Mouse (Mus musculus) heart, embryonic 16.5 days (tissue): ENCODE measurements at regions not wholly inside any gene's neighbourhood (a gene's known extent, or its start where the extent isn't known, plus 50 kb on each side); places are given as distances from the start of the nearest gene placed in this dataset.
"Not testable (repeated sequence)": the region's sequence is repeated elsewhere in the genome, so short reads cannot be mapped to it uniquely, and the experiment has no call there.

Source experiments
- ATAC-seq: fragments of 200-750 bp; cut with Nextera tagmentation; replicated peaks from 2 replicates; pipeline ENCODE4 v1.8.0; 2017; ENCODE audit warnings: moderate number of reproducible peaks; ENCODE audit not compliant: insufficient read depth, low FRiP score; ENCODE audit errors: extremely low read depth
- H3K27ac ChIP-seq: fragments of 300-500 bp; sonication (generic); 2 replicates; pipeline ENCODE4 v1.5.1; 2014; ENCODE audit warnings: mild to moderate bottlenecking, low read length, control low read depth, moderate library complexity
- H3K27me3 ChIP-seq: fragments of 300-500 bp; sonication (generic); 2 replicates; pipeline ENCODE4 v1.6.1; 2014; ENCODE audit warnings: low read length, mixed read lengths; ENCODE audit not compliant: control insufficient read depth, insufficient read depth
- H3K36me3 ChIP-seq: fragments of 300-500 bp; sonication (generic); 2 replicates; pipeline ENCODE4 v1.6.1; 2014; ENCODE audit not compliant: control insufficient read depth, insufficient read depth
- H3K4me1 ChIP-seq: fragments of 300-500 bp; sonication (generic); 2 replicates; pipeline ENCODE4 v1.6.1; 2014; ENCODE audit warnings: low read length, mixed read lengths; ENCODE audit not compliant: control insufficient read depth, insufficient read depth
- H3K4me2 ChIP-seq: fragments of 300-500 bp; sonication (generic); 2 replicates; pipeline ENCODE4 v1.6.1; 2014; ENCODE audit warnings: low read depth, mild to moderate bottlenecking, control low read depth, low read length
- H3K4me3 ChIP-seq: fragments of 300-500 bp; sonication (generic); 2 replicates; pipeline ENCODE4 v1.5.1; 2014; ENCODE audit warnings: mild to moderate bottlenecking, control low read depth, low read length
- H3K9ac ChIP-seq: fragments of 300-500 bp; sonication (generic); 2 replicates; pipeline ENCODE4 v1.6.1; 2014; ENCODE audit warnings: low read length, control low read depth
- H3K9me3 ChIP-seq: fragments of 300-500 bp; sonication (generic); replicated peaks from 2 replicates; pipeline ENCODE4 v1.6.1; 2016; ENCODE audit warnings: low read length; ENCODE audit not compliant: control insufficient read depth
- WGBS: fragments of 180-500 bp; shearing (Covaris S2); extraction: QIAGEN DNeasy Blood & Tissue Kit; methylation state at CpG from one replicate; pipeline ENCODE4 v1.1.7; 2014; 5-methylcytosine and 5-hydroxymethylcytosine counted together

DNA sequence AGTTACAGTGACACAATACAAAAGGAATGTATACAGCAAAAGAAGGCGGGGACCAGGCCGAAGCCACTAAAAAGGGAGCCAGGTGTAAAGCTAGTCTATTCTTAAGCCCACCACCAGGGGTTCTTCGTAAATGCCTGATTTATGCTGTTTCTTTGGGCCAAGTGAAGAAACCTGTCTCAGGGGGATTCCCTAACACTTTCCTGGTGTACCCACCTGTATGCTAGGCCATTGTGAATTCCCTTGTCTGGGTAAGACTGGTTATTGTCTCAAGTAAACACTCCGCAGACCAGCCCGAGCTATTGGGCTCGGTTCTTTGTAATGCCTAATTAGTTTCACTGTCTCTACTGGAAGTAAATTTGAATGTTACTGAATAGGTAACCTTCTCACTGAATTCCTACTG lies 722.3 kb upstream of the Impad1 start:
- H3K9me3 ChIP-seq, H3K36me3 ChIP-seq, H3K27ac ChIP-seq, H3K27me3 ChIP-seq, H3K4me3 ChIP-seq, H3K4me1 ChIP-seq, ATAC-seq, H3K9ac ChIP-seq, H3K4me2 ChIP-seq: not testable (repeated sequence)
- WGBS, result 84% methylated on average over 6 of the region's 6 CpGs

DNA sequence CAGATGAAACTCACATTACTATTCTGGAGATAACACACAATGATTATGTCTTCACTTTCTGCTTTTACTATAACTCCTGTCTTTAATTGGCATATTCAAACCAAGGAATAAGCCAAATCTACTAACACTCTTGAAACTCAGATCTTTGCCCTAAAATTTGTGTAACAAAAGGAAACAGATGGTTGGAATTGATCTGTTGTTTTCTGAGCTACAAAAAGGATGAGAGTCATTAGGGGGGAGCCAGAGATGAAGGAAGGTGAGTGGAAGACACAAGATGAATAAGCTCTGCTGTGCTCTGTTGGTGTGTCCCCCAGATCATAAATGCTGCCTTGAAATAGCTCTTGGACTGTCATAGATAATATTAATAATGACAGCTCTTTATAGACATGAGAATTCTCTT lies 718.6 kb upstream of the Impad1 start:
- no peak for ATAC-seq
- Histone ChIP-seq H3K9ac (no peak overlapping the region), H3K4me3 (no peak overlapping the region)

DNA sequence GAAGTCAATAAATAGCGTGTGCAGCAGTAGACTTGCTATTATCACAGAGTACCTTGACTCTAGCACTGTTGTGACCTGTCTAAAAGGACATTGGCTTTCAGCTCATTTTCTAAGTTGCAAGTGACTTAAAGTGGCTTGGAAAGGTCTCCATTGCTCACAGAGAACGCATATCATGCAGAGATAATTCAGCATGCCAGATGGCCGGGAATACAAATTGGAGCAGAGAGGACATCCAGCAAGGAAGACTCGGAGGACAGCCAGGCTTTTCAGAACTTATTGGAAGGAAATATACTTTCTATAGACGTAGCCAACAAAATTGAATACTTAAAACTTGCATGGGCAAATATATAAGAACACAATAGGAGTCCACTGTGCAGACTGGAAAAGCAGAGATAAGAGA lies 716.2 kb upstream of the Impad1 start:
- Histone ChIP-seq H3K4me1 (no peaks in the 10 kb centered on the region), H3K27me3 (no peaks in the 10 kb centered on the region), H3K9me3 (no peaks in the 10 kb centered on the region), H3K4me2 (no peak overlapping the region), H3K36me3 (no peaks in the 10 kb centered on the region), H3K9ac (no peak overlapping the region), H3K27ac (no peak overlapping the region), H3K4me3 (no peak overlapping the region)
- WGBS, result 65% methylated on average over 5 of the region's 5 CpGs
- no peak for ATAC-seq

More for the DNA sequence above, 718.6 kb upstream of the Impad1 start:
- H3K27ac ChIP-seq, result no peak overlapping the region
- H3K27me3 ChIP-seq, result no peaks in the 10 kb centered on the region
- H3K4me2 ChIP-seq, result no peak overlapping the region
- no peaks in the 10 kb centered on the region for H3K9me3 ChIP-seq
- no peaks in the 10 kb centered on the region for H3K4me1 ChIP-seq
- H3K36me3 ChIP-seq, result no peaks in the 10 kb centered on the region

DNA sequence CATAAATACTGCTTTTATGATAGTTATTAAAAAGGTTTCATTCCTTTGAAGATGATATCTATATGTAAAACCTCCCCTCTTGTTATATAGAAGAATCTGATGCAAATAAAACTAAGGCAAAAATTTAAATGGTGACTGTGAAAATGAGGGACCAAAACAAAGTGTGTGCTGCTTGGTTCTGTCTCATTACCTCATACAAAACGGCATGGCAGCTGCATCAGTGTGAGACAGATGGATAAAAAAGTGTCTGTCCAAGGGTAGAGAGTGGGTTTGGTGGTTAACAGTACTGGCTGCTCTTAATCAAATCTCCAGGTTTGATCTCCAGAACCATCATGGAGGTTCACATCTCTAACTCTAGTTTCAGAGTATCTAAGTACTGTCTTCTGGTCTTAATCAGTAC lies 701.9 kb upstream of the Impad1 start:
- no peak overlapping the region for H3K4me3 ChIP-seq
- H3K36me3 ChIP-seq, result no peaks in the 10 kb centered on the region
- 63% methylated on average over 1 of the region's 1 CpGs for WGBS
- H3K9ac ChIP-seq, result no peak overlapping the region
- no peaks in the 10 kb centered on the region for H3K9me3 ChIP-seq
- no peak for ATAC-seq
- no peak overlapping the region for H3K27ac ChIP-seq
- no peaks in the 10 kb centered on the region for H3K27me3 ChIP-seq
- H3K4me1 ChIP-seq, result no peaks in the 10 kb centered on the region
- no peak overlapping the region for H3K4me2 ChIP-seq

DNA sequence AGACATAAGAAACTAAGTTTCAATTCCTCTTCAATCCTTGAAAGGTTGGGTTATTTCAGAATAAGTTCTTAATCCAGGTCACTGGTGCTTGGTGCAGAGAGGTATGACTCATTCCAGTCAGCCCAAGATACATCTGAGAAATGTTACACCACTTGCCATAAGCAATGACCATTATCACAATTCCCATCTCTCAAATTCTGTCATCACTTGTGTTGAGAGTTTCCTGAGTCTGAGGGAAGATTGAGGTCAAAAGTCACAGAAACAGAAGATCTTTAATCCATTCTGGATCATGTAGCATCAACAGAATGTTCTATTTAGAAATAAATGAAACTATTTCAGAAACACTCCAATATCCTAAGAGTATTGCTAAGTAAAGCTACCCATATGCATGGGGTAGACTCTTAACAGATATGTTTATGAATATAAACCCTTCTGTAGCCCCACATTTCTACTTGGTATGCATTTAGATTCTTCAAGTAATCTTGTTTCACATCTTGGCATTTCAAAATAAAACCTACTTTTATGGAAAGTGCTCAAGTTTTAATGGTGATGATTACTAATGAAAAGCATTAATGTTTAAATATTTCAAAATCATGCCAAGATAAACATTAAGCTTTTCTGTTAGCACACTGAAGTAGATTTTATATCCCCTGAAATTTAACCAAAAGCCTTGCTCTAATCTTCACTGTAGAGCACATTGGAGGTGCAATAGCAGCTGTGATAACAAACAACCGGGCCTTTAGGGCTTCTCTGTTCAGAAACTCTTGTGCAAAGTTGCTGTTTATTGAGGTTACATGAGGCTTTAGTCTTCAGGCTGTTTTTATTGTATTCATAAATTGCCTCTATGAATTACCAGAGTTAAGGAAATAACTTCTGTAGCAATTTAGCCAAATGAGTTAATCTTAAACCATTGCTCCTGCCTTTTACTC lies 701.2 kb upstream of the Impad1 start:
- no peak overlapping the region for H3K9ac ChIP-seq
- H3K27ac ChIP-seq, result no peak overlapping the region
- no peak for ATAC-seq
- H3K27me3 ChIP-seq, result no peaks in the 10 kb centered on the region
- no peak overlapping the region for H3K4me3 ChIP-seq
- no peaks in the 10 kb centered on the region for H3K4me1 ChIP-seq
- H3K4me2 ChIP-seq, result no peak overlapping the region
- no peaks in the 10 kb centered on the region for H3K36me3 ChIP-seq
- 40% methylated on average over 1 of the region's 1 CpGs for WGBS
- no peaks in the 10 kb centered on the region for H3K9me3 ChIP-seq

DNA sequence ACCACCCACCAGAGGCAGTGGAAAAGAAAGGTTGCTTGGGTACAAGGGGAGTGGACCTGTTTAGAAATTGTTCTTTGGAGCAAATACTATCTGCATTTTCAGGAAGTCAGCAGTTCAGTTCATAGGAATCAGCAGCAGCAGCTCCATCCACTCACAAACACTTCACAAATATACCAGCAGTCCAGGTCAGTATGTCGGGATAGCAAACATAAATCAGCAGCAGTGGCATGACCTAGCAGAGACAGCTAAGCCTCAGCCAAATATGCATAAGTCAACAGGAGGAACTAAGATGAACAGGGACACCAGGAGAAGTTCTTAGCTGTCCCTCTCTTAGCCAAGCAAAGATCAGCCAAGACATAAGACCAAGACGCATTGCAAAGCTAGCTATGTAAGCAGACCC lies 693.6 kb upstream of the Impad1 start:
- no peaks in the 10 kb centered on the region for H3K27me3 ChIP-seq
- WGBS, result 67% methylated on average over 2 of the region's 2 CpGs
- no peaks in the 10 kb centered on the region for H3K36me3 ChIP-seq
- ATAC-seq, result no peak
- no peak overlapping the region for H3K4me3 ChIP-seq
- H3K4me1 ChIP-seq, result no peaks in the 10 kb centered on the region
- H3K27ac ChIP-seq, result no peak overlapping the region
- no peak overlapping the region for H3K9ac ChIP-seq
- no peak overlapping the region for H3K4me2 ChIP-seq
- no peaks in the 10 kb centered on the region for H3K9me3 ChIP-seq

DNA sequence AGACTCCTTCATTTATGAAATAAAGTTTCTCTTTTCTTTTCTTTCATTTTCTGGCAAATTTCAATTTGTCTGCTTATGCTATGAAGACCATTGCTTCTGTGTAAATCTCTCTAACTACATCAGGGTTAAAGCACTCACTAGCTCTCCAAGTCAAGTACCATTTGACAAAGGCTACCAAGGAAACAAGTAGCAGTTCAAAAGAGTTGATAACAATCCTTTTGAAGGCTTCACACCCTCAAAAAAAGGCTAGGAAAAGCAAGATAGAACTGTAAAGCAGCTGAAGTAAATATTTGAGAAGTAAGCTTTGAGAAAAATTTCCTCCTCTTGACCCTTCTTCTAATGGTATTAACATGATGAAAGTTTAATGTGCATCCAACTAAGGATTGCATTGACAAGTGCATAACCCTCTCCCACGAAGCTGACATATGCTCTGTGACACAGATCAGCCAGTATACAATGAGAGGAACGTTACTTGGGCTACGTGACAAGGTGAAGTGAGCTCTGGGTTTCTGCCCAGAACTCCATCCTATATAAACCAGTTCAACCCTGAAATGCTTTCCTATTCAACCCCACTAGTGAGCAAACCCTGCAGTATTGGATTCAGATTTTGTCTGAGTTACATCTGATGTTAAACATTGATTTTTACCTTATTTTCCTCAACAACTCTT lies 678.9 kb upstream of the Impad1 start:
- Histone ChIP-seq H3K4me1 (no peaks in the 10 kb centered on the region), H3K36me3 (no peaks in the 10 kb centered on the region), H3K27ac (no peak overlapping the region), H3K27me3 (no peaks in the 10 kb centered on the region), H3K4me3 (no peak overlapping the region), H3K9me3 (no peaks in the 10 kb centered on the region), H3K9ac (no peak overlapping the region), H3K4me2 (no peak overlapping the region)
- 27% methylated on average over 3 of the region's 3 CpGs for WGBS
- no peak for ATAC-seq

DNA sequence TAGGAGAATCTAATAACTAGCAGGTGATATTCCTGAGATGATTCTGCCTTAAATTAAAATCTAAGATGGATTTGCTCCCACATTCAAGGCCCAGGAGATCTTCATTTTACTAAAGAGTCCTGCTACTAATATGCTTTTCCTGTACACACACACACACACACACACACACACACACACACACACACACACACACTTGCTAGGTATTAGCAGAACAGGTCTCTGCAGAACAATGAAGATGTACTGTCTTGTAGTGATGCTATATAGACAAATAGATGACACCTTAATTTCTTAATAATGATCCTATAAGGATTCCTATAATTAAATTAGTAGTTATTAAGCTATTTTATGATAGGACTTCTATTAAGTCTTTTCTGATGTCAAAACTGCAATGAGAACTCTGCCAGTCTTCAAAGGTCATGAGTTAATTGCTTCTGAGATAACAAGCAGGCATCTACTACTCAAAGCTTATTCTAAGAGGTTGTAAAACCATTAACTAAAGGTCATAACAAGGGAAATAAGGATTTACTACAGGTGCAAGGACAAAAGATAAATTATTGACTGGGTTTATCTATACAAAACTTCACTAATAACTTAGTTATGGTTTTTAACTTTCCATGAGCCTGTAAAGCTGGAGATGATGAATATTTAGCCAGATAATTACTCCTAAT lies 666.0 kb upstream of the Impad1 start:
- ATAC-seq, result no peak
- H3K4me2 ChIP-seq, result no peak overlapping the region
- H3K9me3 ChIP-seq, result no peaks in the 10 kb centered on the region
- H3K27ac ChIP-seq, result no peak overlapping the region
- H3K9ac ChIP-seq, result no peak overlapping the region
- no peaks in the 10 kb centered on the region for H3K27me3 ChIP-seq
- H3K4me3 ChIP-seq, result no peak overlapping the region
- no peaks in the 10 kb centered on the region for H3K36me3 ChIP-seq
- H3K4me1 ChIP-seq, result no peaks in the 10 kb centered on the region

DNA sequence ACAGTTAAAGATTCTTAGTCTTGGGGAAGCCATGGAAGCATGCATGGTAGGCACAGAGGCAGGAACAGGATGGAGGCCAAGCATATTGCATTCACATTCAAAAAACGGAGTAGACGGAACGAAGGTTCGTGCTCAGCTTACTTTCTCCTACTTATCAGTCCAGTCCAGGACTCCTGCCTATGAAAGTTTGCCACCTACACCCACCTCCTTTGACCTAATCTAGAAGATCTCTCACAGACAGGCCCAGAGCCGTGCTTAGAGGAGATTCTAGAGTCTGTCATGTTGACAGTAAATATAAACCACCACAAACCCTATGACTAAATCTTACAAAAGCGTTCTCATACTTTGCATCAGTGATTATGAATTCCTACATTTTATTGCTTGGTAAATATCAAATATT lies 657.3 kb upstream of the Impad1 start:
- Histone ChIP-seq H3K4me1 (no peaks in the 10 kb centered on the region), H3K9me3 (no peaks in the 10 kb centered on the region), H3K4me3 (no peak overlapping the region), H3K27ac (no peak overlapping the region), H3K4me2 (no peak overlapping the region), H3K9ac (no peak overlapping the region), H3K27me3 (no peaks in the 10 kb centered on the region), H3K36me3 (no peaks in the 10 kb centered on the region)
- 82% methylated on average over 6 of the region's 6 CpGs for WGBS
- no peak for ATAC-seq
